9 mouse cellular contexts compared by ENCODE assay signal in genomic region chr17:83219351-83220287, GRCm38 (mm10). TPM values are rescaled to one million over a fixed set of nuclear protein-coding genes. Genes with fewer than 3 reads are reported as not detected.
A peak's percentile ranks its signal among the peaks of the same experiment; 100 is the strongest.
DNase-seq lines count a peak whose midpoint lies in the region; ATAC-seq lines count a peak whose summit lies in the region.
"Had no signal": no experiment of that assay in that cellular context is flagged by ENCODE, and none has a peak within 500 bp of the region (broad histone marks: within the 10 kb centered on the region; RNA-seq: fewer than 3 reads in every experiment).

No protein-coding gene starts in this region.

- DNase-seq in kidney, adult 18-20 months, result peak; percentile 36
- no peak for DNase-seq in kidney, adult 8-10 months
- DNase-seq in heart, embryonic 10.5 days (ENCODE audit: low spot score), result no peak
- DNase-seq in kidney, postnatal 10 days, result peak; percentile 70
- DNase-seq in urinary bladder, postnatal 25 days (ENCODE audit: low spot score), result no peak
- no peak for DNase-seq in embryo, embryonic 10.5 days (ENCODE audit: low spot score)

- no peaks in the 10 kb centered on the region for H3K27me3 ChIP-seq in heart, embryonic 10.5 days (ENCODE audit: insufficient read depth, poor library complexity, severe bottlenecking)
- H3K27me3 ChIP-seq in neural tube, embryonic 12.5 days (replicated peaks), result no peaks in the 10 kb centered on the region; the same call in 1 of the 2 replicates

- peak overlapping the region; percentile 29; the same call in 1 of the 2 replicates for H3K9ac ChIP-seq in neural tube, embryonic 12.5 days

- H3K4me1 ChIP-seq in heart, embryonic 10.5 days, result peaks cover 70% of the 10 kb centered on the region
- peaks cover 78% of the 10 kb centered on the region for H3K4me1 ChIP-seq in neural tube, embryonic 12.5 days

- peak overlapping the region; percentile 91 for H3K4me2 ChIP-seq in neural tube, embryonic 12.5 days (replicated peaks)

- peaks cover 52% of the 10 kb centered on the region for H3K36me3 ChIP-seq in heart, embryonic 10.5 days
- peaks cover 13% of the 10 kb centered on the region for H3K36me3 ChIP-seq in neural tube, embryonic 12.5 days

- peak overlapping the region; percentile 79 for H3K4me3 ChIP-seq in heart, embryonic 10.5 days
- no peak overlapping the region for H3K4me3 ChIP-seq in neural tube, embryonic 12.5 days

- no peaks in the 10 kb centered on the region for H3K9me3 ChIP-seq in heart, embryonic 10.5 days
- H3K9me3 ChIP-seq in neural tube, embryonic 12.5 days, result no peaks in the 10 kb centered on the region

- WGBS in heart, embryonic 10.5 days, result 39% methylated on average over 14 of the region's 14 CpGs
- 56% methylated on average over 14 of the region's 14 CpGs for WGBS in neural tube, embryonic 12.5 days

- peak overlapping the region; percentile 96 for H3K27ac ChIP-seq in heart, embryonic 10.5 days
- H3K27ac ChIP-seq in neural tube, embryonic 12.5 days, result no peak overlapping the region

- ATAC-seq in neural tube, embryonic 12.5 days (ENCODE audit: low FRiP score, low read depth), result no peak
- no peak for ATAC-seq in frontal cortex, adult (ENCODE audit: low TSS enrichment)
- ATAC-seq: inflammation-experienced regulatory T-cells, adult 6 months had no signal

RNA-seq across cellular contexts. Expression of gene Pkdcc, which starts 4.5 kb away (rescaled TPM):
- polyA plus RNA-seq in heart, embryonic 10.5 days (2016; fragmentation: Nextera tagmentation; extraction: Ambion mirVana), result 13.8 and 27.4 TPM in 2 replicates
- 10.8 and 11.3 TPM in 2 replicates for polyA plus RNA-seq in neural tube, embryonic 12.5 days (2016; fragmentation: Nextera tagmentation; extraction: Ambion mirVana)

Comparison
In these comparisons a context has a peak if more than half of its experiments do, and no peak if none do; other contexts are left out.
1. DNase-seq: peak in kidney, adult 18-20 months (single experiment) and kidney, postnatal 10 days (single experiment); none in kidney, adult 8-10 months (0 of 2), heart, embryonic 10.5 days (single experiment), urinary bladder, postnatal 25 days (single experiment) and embryo, embryonic 10.5 days (single experiment).